Mouse (Mus musculus) retina, postnatal 1 day (tissue): ENCODE measurements around the gene Klk1.
A peak's percentile ranks its signal among the peaks of the same experiment; 100 is the strongest.

Experiments used
- DNase-seq: peaks from one replicate; pipeline ENCODE4 v3.0.0-alpha.2; 2012

Klk1 gene

DNA sequence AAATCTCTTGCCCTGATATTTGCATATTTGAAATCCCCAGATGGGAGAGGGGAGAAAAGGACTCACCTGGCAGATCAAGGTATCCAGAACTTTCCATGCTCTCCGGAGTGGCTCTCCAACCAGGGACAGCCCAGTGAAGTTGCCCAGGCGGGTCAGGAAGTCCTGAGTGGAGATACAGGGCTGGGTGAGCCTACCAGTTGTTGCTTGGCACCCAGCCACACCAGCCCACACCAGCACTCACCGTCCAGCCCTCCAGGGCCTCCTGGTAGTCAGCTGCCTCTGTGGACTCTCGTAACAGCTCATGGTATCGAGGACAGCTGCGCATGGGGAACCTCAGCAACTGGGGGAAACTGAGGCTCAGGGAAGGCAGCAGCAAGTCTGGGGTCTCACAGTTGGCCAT is 29.8 kb downstream of the Klk1 start:
- DNase-seq: no peak

DNA sequence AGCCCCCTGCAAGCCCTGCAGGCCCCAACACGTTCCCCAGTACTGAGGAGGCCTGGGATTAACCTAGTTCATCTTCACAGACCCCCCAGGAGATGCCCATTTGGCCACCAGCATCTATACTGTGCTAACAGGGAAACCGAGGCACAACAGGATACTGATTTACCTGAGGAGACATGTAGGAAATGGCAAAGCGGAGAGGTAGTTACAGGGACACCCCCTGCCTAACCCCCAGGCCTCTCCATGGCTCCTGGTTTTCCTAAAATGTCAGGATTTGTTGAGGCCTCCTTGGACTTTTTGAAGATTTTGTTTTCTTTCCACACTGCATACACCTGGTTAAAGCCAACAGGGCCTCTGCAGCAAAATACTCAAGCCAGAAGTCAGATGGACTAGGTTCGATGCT is 32.1 kb downstream of the Klk1 start, which contains the start of gene Acp4:
Gene Acp4, minus strand, starts transcription at position 101 of the 400 bp plus-strand sequence.
- DNase-seq: no peak

DNA sequence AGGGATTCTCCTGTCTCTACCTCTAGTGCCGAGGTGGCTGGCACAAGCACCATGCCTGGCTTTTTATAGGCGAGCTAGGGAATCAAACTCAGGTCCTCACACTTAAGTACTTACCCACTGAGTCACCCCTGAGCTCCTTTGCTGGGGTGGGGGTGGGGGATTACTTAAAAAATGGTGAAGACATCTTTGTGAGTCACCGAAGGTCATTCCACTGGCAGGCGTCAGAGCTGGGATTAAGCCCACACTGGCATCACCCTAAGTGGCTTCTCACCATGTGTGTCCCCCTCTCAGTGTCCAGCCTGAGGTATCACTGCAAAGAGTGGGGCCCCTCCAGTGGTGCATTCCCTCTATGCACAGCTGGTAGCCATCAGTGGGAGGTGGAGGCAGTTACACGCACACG is 35.2 kb downstream of the Klk1 start:
- DNase-seq: no peak

DNA sequence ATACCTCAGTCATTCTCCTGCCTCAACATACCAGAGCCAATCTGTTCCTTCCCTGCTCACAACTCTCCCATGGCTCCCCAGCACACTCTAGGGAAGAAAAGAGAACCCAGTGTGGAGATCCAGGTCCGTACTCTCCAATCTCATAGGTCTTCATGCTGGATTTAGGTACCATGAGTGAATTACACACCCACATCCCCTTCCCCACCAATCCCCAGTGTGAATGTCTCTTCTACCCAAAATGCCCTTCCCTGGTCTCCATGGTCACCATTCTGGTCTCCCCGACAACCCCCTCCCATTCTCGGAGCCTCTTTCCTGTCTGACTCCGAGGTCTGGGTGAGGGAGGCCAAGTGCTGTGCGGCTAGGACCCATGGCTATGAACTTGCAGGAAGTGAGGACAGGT is 36.0 kb downstream of the Klk1 start, which contains the start of gene Gm15517:
Gene Gm15517, plus strand, starts transcription at position 301 of the 400 bp plus-strand sequence.
- DNase-seq: no peak

DNA sequence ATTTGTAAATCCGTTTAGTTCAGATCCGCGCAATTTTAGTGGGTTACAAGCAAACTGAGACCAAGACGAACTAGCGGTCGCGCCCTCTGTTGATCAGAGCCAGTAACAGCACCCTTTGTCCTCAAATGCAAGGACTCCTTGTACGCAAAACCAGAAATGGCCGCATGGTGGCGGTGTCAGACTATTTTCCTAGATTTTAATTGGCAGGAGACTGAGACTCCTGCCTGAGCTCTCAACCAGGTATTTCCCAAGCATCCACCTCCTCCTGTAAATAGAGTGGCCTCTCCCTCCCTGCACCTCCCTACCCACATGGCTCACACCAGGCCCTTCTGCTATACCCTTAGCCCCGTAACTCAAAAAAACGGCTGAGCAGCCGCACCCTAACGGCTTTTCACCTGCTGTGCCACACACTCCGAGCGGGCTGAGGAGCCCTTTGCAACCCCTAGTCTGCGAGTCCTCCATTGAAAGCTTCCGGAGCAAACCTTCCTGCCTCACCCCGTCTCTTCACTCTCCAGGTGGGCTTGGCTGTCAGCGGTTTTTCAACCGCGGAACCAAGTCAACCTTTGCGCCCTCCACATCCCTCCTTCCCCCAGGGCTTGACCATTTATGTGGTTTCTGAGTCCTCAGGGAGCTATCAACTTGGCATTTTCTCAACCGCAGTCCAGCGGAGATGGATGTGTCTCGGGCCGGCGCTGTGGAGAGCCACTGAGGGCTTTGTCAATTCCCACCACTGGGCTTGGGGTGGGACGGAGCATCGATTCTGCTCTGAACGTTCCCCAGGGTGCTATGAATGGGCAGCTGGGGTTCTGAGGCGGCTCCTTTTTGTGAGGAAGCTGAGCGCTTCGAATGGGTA is 37.9 kb downstream of the Klk1 start:
- DNase-seq: peak; percentile 95

DNA sequence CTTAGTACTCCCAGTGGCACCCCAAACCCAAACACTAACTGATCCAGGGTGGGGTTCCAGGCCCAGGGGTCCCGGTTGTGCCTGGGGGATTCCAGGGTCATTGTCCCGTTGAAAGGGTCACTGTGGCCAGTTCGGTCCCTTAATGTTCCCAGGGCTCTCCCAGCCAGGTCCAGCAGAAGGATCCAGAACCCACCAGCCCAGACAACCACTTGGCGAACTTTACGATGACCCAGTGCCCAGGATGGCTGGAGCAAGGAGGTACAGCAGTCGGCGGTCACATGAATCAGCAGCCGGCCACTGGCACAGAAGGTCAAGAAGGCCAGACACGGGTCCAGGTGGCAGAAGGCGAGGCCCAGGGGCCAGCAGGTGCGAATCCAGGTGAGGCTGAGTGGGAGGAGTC is 43.0 kb downstream of the Klk1 start:
- DNase-seq: no peak

DNA sequence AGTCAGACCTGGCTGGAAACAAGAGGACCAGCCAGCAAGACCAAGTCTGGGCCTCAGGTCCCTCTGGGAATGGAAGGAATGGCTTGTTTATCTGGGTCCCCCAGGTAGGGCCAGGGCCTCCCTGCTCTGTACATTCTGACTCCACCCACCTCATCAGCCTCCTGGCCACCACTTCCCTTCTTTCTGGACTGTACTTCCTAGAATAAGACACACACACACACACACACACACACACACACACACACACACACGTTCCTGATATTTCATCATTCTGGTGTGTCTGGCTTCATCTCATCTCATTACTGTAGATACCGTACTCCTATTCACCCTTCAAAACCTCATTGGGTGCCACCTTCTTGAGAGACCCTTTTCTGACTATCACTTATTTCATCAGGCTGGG is 44.2 kb downstream of the Klk1 start:
- no peak for DNase-seq

DNA sequence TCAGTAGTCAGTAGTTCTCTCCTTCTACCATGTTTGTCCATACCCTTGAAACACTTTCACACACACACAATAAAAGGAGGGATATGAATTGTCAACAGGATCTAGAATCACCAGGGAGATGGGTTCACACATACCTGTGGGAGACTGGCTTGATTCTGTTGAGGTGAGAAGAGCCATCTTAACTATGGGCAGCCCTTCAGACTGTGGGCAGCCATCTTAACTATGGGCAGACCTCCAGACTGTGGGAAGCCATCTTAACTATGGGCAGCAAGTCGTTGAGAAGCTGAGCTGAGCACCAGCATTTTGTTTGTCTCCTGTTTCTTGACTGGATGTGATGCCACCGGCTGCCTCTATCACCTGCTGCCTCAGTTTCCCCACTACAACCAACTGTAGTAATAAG is 46.1 kb downstream of the Klk1 start:
- peak; percentile 50 for DNase-seq

DNA sequence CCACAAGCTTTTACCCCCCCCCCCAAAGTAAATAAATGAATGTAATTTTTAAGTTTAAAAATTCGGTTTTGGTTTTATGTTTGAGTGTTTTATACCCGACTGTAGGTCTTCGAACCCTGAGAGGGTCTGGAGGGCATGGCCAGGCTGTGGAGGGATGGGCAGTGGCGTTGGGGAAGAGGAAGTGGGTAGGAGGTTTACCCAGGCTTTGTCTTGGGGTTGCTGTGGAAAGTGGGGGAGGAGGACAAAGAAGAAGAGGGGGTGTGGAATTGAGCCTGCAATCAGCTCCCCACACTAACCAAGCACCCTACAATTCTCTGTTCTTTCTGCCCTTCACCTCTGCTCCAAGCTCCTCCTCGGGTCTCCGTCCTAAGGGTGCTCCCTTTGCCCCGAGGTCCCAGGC is 47.4 kb downstream of the Klk1 start:
- DNase-seq: no peak

DNA sequence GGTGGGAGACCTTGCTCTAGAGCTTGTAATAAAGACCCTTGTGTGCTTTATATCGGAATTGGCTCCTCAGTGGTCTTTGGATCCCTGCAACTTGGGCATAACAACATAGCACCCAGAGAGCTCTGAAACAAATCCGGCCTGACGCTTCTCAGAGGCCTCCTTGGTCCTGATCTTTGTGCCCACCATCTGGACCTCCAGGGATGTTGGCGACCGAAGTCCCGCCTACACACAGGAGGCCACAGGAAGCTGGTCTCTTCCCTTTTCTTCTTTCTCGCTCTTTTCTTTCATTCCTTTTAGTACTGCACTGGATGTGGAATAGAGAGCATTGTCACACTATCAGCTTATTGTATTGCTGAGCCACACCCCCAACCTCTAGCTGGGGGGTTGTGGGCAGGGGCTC is 48.3 kb downstream of the Klk1 start:
- DNase-seq: no peak

DNA sequence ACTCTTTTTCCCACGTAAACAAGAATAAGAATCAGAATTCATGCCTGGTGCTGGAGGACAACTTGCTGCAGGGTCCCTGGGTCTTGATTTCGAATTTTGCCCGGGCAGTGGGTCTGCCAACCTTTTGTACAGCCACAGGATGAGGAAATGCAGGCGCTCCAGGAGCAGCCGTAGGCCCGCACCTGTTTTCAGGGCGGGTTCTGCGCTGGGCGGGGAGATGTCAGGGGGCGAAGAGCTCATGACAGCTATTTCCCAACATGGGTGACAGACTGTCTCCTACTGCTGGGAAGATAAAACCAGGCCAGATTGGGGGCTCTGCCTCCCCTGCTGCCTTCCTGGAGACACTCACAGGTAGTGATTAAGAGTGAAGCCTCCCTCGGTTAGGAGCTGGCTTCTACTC is 48.9 kb downstream of the Klk1 start:
- DNase-seq: no peak

DNA sequence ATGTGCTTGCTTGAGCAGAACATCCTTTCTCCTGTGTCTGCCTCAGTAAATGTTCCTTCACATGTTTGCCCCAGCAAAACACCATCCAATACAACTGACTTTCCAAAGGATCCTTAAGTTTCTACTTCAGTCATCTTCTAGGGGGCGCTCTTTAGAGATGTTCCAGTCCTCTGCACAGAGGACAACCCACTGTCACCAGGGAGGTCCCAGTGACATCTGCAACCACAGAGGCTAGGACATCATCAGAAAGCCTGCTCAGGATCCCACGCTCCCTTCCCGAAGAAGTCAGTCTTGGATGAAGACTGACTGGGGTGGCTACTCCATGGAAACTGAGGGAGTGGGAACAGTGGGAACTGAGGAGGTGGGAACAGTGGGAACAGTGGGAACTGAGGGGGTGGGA is 50.4 kb downstream of the Klk1 start:
- no peak for DNase-seq

DNA sequence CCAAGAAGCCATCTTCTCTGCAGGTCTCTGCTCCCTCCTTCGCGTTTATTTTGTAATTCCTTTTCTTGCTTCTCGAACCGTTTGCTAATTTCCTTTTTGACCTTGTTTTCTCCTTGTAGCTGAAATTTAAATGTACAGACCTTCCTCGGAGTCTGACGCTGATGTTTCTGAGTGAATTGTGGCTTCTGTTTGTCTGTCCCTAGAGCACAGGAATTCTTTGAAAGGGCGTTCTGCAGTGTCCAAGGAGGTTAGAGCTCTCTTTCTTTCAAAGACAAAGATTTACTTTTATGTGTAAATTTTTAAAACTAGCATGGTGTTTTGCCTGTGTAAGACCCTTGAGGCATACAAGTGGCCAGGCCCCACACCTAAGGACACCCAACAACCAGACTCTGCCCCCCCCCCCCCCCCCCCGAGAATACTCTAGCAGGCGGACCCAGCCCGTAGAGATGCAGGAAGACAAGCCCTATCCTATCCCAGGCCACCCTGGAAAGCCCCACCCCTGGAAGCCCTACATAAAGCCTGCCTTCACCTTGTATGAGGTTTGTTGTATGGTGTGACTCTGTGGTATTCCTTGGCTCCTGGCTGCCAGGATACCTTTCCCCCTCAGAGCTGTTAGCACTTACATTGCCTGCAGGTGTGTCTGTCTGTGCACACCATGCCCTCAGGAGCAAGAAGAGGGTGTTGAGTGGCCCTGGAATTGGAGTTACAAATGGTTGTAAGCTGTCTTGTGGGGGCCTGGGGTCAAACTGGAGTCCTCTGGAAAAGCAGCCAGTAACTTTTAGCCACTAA is 51.5 kb downstream of the Klk1 start:
- no peak for DNase-seq

DNA sequence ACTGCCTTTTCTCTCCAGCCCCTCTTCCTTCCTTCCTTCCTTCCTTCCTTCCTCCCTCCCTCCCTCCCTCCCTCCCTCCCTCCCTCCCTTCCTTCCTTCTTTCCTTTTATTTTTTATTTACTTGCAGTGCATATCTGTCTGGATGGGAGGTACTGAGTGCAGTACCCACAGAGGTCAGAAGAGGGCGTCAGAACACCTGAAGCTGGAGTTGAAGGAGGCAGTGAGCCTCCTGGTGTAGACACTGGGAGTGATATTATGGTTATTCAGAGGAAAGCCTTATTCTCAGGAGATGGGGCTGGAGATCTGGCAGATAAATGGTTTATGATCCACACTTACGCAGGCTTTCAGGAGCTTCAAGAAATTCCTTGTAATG is 52.1 kb downstream of the Klk1 start:
- peak; percentile 62 for DNase-seq
